Mouse (Mus musculus) C2C12 (cell line): Measurements from ENCODE around the gene Psph. TPM values are rescaled to one million over a fixed set of nuclear protein-coding genes. Genes with fewer than 3 reads are reported as not detected.
A peak's percentile ranks its signal among the peaks of the same experiment; 100 is the strongest.

Experiments used
- H3K27me3 ChIP-seq: one replicate; pipeline ENCODE4 v1.6.1; 2011; ENCODE audit not compliant: control insufficient read depth, insufficient read depth, insufficient read length
- H3K36me3 ChIP-seq: one replicate; pipeline ENCODE4 v1.6.1; 2011; ENCODE audit not compliant: control insufficient read depth, insufficient read depth
- H3K4me3 ChIP-seq: one replicate; pipeline ENCODE4 v1.5.1; 2011; ENCODE audit warnings: mild to moderate bottlenecking, control low read depth; ENCODE audit not compliant: poor library complexity, insufficient read depth, severe bottlenecking
- H3K79me2 ChIP-seq: one replicate; pipeline ENCODE4 v1.6.1; 2011; ENCODE audit not compliant: control insufficient read depth, insufficient read depth
- H3K79me3 ChIP-seq: one replicate; pipeline ENCODE4 v1.6.1; 2011; ENCODE audit warnings: low read depth, control low read depth
- H3ac ChIP-seq: one replicate; pipeline ENCODE3; 2011; ENCODE audit warnings: low read depth; ENCODE audit not compliant: control insufficient read depth, insufficient read length
- CEBPB ChIP-seq: IDR thresholded peaks from one replicate; pipeline ENCODE4 v1.6.1; 2011; ENCODE audit warnings: low read depth, mild to moderate bottlenecking, control low read depth, moderate library complexity
- CTCF ChIP-seq: IDR thresholded peaks from one replicate; pipeline ENCODE4 v1.5.1; 2011; ENCODE audit not compliant: control insufficient read depth, insufficient read depth, insufficient read length
- FOSL1 ChIP-seq: IDR thresholded peaks from one replicate; pipeline ENCODE4 v1.8.0; 2011; ENCODE audit warnings: mild to moderate bottlenecking, low read length; ENCODE audit not compliant: poor library complexity, insufficient read depth, severe bottlenecking
- MAX ChIP-seq: IDR thresholded peaks from one replicate; pipeline ENCODE4 v1.6.1; 2011; ENCODE audit warnings: mild to moderate bottlenecking, control low read depth
- MYOD1 ChIP-seq: IDR thresholded peaks from one replicate; pipeline ENCODE4 v1.6.1; 2011; ENCODE audit warnings: low read depth; ENCODE audit not compliant: control insufficient read depth, insufficient read length
- MYOG ChIP-seq: IDR thresholded peaks from one replicate; pipeline ENCODE4 v1.6.1; 2011; ENCODE audit not compliant: control insufficient read depth, insufficient read length; ENCODE audit errors: extremely low read depth
- USF1 ChIP-seq: IDR thresholded peaks from one replicate; pipeline ENCODE4 v1.6.1; 2011; ENCODE audit warnings: low read depth, mild to moderate bottlenecking, control low read depth, moderate library complexity
- polyA plus RNA-seq: library from polyadenylated mRNA; unstranded; fragments of >200 nt; fragmentation: generic; extraction: Trizol; gene quantifications from one replicate; pipeline ENCODE4 v1.2.1, GENCODE M21; 2012; ENCODE audit warnings: missing spikeins

Gene Psph
- polyA plus RNA-seq, 1 experiment, result 131 TPM

DNA sequence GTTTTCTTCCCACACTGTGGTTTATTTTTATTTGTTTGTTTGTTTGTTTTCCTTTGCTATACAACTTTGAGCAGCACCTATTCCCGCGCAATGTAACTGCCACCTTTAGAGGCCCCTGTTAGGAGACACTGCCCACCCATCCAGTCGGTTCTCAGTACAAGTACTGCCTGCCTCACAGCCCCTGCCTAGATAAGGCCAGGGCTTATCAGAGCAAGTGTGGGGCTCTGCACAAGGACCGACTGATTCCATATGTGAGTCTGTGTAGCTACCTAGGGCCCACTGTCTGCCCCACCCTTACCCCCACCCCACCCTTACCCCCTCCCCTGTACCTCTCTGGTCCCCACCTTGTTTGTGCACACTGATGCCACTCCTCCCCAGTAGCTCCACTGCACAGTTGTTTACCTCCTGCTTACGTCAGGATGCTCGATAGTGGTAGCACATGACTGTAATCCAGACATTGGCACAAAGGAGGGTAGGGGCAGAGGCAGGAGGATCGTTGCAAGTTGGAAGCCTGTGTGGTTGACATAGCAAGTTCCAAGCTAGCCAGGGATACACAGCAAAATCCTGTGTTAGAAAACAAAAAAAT is 44.3 kb downstream of the Psph start:
- no peaks in the 10 kb centered on the region for H3K79me2 ChIP-seq
- no peaks in the 10 kb centered on the region for H3K27me3 ChIP-seq
- TF ChIP-seq CTCF (no peak), CEBPB (no peak), FOSL1 (no peak), MYOG (no peak), MYOD1 (no peak), USF1 (no peak), MAX (no peak)
- no peak overlapping the region for H3K4me3 ChIP-seq
- no peaks in the 10 kb centered on the region for H3K79me3 ChIP-seq
- H3K36me3 ChIP-seq, result no peaks in the 10 kb centered on the region
- no peak overlapping the region for H3ac ChIP-seq

DNA sequence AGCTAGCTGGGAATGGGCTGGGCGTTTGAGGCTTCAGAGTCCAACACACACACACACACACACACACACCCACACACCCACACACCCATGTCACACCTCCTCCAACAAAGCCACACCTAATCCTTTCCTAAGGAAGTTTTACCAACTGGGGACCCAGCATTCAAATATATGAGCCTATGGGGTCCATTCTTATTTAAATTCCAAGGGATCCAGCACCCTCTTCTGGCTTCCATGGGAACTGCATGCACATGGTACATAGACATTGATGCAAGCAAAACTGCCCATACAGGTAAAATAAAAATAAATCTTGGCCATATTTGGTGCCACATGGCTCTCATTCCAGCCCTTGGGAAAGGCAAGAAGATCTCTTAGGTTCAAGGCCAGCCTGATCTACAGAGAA is 46.3 kb downstream of the Psph start:
- Histone ChIP-seq H3K4me3 (no peak overlapping the region), H3K79me3 (no peaks in the 10 kb centered on the region), H3ac (no peak overlapping the region), H3K27me3 (no peaks in the 10 kb centered on the region), H3K79me2 (no peaks in the 10 kb centered on the region), H3K36me3 (no peaks in the 10 kb centered on the region)
- no peak for TF ChIP-seq MAX
- TF ChIP-seq FOSL1, result no peak
- TF ChIP-seq CTCF, result no peak
- TF ChIP-seq CEBPB, result no peak
- TF ChIP-seq MYOG, result no peak
- TF ChIP-seq MYOD1, result no peak
- no peak for TF ChIP-seq USF1

GRCm38 (mm10) chr5:129731021-129731420 is 56.2 kb downstream of the Psph start:
- H3ac ChIP-seq, result no peak overlapping the region
- H3K27me3 ChIP-seq, result no peaks in the 10 kb centered on the region
- H3K4me3 ChIP-seq, result no peak overlapping the region
- no peaks in the 10 kb centered on the region for H3K36me3 ChIP-seq
- H3K79me3 ChIP-seq, result no peaks in the 10 kb centered on the region
- peaks cover 36% of the 10 kb centered on the region for H3K79me2 ChIP-seq
- TF ChIP-seq CEBPB (no peak), MAX (no peak), FOSL1 (no peak), USF1 (no peak), CTCF (no peak), MYOG (no peak), MYOD1 (no peak)

- Histone ChIP-seq H3ac (no peak overlapping the region), H3K4me3 (no peak overlapping the region), H3K79me3 (no peaks in the 10 kb centered on the region), H3K27me3 (no peaks in the 10 kb centered on the region), H3K36me3 (no peaks in the 10 kb centered on the region), H3K79me2 (peaks cover 42% of the 10 kb centered on the region)
- TF ChIP-seq CTCF, result no peak
- peak; percentile 35 for TF ChIP-seq MYOD1
These were observed 56.9 kb downstream of the Psph start for GRCm38 (mm10) chr5:129730344-129730743.

GRCm38 (mm10) chr5:129729286-129729685 is 58.0 kb downstream of the Psph start:
- H3K79me2 ChIP-seq, result peaks cover 43% of the 10 kb centered on the region
- H3K4me3 ChIP-seq, result no peak overlapping the region
- no peaks in the 10 kb centered on the region for H3K36me3 ChIP-seq
- no peaks in the 10 kb centered on the region for H3K27me3 ChIP-seq
- no peak for TF ChIP-seq CTCF
- no peak for TF ChIP-seq MYOD1
- no peak for TF ChIP-seq CEBPB
- TF ChIP-seq MYOG, result no peak
- TF ChIP-seq MAX, result no peak
- TF ChIP-seq USF1, result no peak
- TF ChIP-seq FOSL1, result no peak
- no peak overlapping the region for H3ac ChIP-seq
- H3K79me3 ChIP-seq, result no peaks in the 10 kb centered on the region

DNA sequence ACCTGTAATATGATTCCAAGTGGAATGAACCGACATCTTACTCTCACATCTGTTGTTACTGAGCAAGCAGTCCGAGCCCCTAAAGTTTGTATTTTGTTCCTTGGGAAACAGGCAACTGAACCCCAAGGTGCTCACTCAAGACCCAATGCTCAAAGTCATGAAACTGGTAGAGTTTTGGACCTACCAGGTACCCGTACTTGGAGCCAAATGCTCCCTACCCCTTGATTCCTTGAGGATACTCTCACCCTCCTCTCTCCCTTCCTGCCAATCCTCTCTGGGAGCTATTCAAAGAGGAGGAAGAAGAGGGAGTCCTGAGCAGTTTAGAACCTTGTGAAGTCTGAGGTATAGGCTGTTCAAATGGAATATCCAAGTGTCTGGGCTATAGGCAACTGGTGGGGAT is 60.5 kb downstream of the Psph start:
- no peaks in the 10 kb centered on the region for H3K27me3 ChIP-seq
- no peak for TF ChIP-seq MYOG
- TF ChIP-seq CTCF, result no peak
- TF ChIP-seq CEBPB, result no peak
- no peak overlapping the region for H3ac ChIP-seq
- H3K79me2 ChIP-seq, result peaks cover 43% of the 10 kb centered on the region
- H3K4me3 ChIP-seq, result no peak overlapping the region
- no peaks in the 10 kb centered on the region for H3K36me3 ChIP-seq
- H3K79me3 ChIP-seq, result no peaks in the 10 kb centered on the region
